Mouse (Mus musculus) T-cell, adult 2 months (primary cell): ENCODE data around the gene Pla2g4d.
"Not testable (repeated sequence)": the region's sequence is repeated elsewhere in the genome, so short reads cannot be mapped to it uniquely, and the experiment has no call there.

Experiments used
- DNase-seq: peaks from one replicate; pipeline ENCODE4 v3.0.0; 2022; ENCODE audit warnings: low spot score

The Pla2g4d gene

DNA sequence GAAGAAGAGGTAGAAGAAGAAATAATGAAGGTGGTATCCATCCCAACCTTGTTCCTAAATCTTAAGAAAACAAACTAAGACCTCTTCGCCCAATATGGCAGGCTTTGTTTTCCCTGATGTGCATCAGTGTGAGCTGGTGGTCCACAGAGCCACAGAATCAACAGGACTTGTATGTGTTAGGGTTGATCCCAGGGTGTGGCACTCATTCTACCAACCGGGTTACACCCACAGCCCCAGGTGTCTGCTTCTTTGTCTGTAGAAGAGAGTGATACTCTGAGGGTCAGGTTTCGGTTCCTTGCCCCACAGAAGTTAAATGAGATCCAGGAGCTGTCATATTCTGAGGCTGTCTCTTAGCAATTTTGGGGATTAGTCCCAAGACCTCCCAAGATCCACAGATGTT is 27.7 kb downstream of the Pla2g4d start:
- no peak for DNase-seq

DNA sequence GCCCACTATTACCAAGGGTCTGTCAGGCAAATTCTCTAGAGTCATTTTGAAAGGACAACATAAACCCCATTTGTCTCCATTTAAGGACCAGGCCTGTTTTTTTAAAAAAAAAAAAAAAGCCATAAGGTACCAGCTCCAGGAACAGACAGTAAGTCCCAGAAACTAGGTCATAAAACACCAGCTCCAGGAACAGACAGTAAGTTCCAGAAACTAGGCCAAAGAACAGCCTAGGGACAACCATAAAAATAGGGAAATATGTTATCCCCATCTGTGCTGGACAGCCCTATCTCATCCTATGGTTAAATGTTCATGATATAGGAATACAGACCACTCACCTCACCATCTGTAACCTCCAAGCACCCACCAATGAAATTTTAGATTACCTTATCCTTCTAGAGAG is 32.7 kb downstream of the Pla2g4d start:
- DNase-seq: no peak

DNA sequence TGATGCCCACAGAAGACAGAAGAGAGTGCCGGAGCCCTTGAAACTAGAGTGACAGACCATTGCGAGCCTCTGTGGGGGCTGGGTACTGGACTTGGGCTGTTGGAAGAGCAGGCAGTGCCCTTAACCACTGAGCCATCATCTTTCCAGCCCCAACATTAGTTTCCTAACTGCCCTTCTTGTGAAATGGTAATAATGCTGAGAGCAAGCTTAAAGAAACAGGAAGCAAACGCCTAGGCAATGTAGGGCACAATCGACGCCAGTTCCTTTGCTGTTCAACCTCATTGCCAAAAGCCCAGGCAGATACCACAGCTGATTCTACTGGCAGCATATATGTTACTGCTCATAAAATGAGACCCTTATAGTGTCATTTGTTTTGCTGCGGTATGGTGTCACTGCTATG is 36.4 kb downstream of the Pla2g4d start:
- DNase-seq: no peak

DNA sequence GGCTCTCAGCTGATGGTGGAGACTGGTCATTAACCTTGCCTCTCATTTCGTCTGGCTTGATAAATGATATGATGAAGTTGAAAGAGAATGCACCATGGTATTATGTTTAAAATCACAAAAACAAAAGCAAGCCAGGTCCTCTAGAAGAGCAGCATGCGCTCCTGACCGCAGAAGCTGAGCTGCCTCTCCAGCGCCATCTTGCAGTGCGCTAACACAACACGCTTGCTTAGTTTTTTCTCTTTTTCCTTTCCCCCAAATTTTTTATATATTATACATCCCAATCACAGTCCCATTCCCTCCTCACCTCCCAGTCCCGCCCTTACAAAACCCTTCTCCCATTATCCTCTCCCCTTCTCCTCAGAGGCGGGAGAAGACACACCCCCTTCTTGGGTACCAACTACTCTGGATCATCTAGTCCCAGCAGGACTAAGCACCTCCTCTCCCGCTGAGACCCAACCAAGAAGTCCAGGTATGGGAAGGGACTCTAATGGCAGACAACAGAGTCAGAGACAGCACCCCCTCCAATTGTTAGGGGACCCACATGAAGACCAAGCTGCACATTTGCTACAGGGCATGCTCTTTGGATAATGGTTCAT is 43.5 kb downstream of the Pla2g4d start:
- DNase-seq: no peak

DNA sequence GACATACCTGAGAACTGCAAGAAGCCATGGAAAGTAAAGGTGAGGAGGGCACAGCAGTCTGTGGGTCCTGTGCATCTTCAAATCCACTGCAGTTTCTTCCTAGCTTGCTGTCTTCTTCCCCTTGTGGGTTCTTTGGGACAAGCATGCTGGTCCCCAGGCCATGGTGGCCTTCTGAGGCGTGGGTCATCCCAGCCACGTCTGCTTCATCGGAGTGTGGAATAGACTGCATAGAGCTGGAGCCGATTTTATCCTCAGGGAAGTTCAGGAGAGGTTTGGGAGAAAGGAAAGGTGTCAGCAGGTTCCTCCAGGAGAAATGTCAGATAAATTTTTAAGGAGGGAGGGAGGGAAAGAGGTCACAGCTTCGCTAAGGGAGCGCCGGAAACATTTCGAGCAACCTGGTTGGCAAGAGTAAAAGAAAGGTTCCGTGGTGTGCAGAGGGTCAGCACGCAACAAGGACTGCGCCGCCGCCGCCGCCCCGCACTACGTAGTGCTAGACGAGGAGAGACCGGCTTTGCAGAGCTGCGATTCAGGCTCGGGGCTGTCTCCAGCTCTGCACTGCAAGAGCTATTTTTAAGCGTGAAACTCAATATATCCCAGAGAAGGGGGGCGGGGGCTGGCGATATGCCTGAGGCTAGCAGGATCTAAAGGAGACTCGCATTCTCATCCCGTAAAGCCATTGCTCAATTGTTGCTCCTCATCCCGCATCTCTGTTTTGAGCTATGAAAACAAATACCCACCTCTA is 44.1 kb downstream of the Pla2g4d start, which contains the start of gene Pla2g4e:
TSS of gene Pla2g4e (minus strand) at position 657 of the 742 bp plus-strand sequence.
- DNase-seq: no peak

DNA sequence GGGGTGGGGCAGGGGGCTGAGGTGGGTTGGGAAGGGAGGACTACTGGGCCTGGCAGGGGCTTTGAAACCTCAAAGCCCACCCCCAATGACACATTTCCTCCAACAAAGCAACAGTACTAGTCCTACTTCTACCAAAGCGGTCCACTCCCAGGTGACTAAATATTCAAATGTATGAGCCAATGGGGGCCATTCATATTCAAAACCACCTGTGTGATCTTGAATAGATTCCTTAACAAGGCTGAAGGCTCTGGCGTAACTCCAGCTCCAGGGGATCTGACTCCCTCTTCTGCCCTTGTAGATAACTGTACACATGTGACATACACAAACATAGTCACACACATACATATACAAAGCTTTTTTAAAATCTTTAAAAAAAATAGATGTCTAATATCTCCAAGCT is 45.0 kb downstream of the Pla2g4d start:
- no peak for DNase-seq

DNA sequence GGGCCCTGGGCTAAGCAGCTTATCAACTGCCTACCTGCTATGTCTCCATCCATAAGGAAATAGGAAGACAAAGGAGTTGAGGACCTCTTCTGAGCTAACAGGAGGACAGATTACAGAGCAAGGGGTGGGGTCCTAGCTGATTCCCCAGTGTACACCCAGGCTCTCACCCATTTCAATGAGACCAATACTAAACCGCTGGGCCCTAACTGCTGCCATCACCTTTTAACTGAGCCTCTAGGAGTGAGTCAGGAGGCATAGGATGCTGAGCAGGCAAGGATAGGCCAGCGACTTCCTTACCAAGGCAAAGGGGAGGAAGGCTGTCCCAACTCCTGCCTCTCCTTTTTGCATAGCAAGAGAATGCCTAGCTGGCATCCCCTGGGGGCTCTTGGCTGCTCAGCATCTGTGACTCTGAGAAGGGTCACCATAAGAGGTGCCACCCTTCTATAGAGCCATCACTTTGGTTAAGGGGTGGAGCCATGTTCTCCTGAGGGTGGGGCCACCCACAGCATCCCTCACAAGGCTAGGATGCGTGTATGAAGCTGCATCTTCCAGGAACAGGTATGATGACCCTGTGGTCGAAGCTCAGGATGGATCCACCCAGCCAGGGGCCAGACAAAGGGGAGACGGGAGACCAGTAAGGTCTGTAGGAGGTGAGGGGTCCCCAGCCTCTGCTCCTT is 46.1 kb downstream of the Pla2g4d start:
- no peak for DNase-seq

DNA sequence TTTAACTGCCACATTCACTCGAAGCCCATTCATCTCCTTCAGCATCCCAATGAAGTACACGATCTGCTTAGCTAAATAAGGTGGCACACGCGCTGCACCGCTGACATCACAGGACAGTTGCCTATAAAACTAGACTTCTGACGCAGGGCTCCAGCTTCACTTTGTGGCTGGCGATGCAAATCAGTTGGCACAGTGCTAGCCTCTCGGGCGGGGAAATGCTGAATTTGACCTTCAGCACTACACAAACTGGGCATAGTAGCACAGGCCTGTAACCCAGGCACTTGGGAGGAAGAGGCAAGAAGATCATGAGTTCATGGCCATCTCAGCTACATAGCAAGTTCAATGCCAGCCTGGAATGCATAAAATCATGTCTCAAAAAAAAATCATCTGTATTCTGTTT is 50.3 kb downstream of the Pla2g4d start:
- DNase-seq: not testable (repeated sequence)

DNA sequence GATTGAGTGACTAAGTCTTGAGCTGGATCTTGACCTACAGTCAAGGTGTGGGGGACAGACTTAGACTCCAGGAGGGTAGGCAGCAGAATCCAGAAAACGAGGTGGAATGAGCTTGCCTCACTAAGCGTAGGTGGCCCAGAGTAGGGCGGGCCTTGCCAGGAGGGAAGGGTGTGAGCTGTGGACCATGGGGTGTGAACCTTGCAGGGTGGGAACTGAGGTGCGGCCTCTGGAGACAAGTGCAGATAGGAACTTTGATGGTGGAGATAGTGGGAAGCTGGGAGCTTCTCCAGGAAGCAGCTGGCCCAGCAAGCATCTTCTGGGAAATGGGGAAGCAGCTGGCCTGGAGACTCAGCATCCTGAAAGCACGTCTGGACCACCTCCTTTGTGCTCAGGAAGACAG is 51.2 kb downstream of the Pla2g4d start:
- DNase-seq: no peak

DNA sequence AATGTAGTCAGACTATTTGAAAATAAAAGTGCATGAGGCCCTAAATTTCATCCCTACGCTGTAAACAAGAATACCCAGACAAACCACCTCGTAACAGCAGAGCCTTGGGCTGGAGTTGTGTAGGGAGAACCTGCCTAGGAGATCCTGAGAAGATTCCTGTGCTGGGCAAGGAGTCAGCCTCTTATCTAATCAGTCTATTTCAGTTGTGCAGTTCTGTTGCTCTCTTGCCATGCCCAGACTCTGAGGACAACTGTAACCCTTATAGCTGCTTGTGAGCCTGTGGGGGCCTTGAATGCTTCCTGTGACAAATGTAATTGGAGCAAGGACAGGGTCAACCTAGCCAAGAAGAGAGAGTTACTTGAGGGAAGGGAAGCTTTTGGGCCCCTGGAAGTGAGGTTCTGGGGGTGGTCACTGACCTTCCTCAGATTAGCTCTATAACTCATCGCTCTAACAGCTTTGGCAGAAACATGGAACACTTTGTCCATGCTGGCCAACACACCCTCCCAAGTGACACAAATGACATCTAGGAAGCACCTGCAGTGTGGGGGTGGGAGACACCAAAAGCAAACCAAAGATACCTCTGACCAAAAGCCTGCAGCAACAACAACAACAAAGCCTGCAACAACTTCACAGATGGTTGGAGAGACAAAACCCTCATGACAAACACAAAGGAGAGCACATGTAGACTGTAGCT is 52.9 kb downstream of the Pla2g4d start:
- no peak for DNase-seq

DNA sequence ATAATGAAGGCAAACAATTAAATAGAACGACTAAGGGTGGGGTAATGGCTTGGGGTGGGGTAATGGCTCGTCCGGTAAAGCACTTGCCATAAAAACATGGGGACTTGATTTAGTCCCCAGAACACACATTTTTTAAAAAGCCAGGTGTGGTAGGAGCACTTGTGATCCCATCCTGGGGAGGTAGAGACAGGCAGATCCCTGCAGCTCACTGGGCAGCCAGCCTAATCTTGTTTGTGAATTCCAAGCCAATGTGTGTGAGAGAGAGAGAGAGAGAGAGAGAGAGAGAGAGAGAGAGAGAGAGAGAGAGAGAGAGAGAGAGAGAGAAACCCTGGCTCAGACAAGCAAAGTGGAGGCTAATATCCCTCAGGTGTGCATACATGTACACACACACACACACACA is 53.6 kb downstream of the Pla2g4d start:
- no peak for DNase-seq

DNA sequence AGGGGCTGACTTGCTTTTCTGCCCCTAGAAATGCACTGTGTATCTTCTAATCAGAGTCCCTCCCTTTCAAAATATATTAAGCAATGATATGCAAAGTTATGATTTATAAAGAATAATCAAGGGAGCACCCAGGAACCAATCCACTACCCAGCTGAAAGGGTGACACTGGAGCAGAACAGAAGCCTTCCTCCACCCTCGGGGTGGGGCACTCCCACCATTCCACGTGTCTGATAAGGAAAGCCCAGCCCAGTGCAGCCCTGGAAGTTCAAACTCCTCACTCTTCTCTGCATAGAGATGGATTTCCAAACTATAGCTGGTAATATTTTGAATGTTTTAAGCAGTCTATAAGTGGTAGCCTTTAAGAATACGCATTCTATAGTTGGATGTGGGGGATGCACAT is 57.4 kb downstream of the Pla2g4d start:
- DNase-seq: no peak
